In the genomic region with DNA sequence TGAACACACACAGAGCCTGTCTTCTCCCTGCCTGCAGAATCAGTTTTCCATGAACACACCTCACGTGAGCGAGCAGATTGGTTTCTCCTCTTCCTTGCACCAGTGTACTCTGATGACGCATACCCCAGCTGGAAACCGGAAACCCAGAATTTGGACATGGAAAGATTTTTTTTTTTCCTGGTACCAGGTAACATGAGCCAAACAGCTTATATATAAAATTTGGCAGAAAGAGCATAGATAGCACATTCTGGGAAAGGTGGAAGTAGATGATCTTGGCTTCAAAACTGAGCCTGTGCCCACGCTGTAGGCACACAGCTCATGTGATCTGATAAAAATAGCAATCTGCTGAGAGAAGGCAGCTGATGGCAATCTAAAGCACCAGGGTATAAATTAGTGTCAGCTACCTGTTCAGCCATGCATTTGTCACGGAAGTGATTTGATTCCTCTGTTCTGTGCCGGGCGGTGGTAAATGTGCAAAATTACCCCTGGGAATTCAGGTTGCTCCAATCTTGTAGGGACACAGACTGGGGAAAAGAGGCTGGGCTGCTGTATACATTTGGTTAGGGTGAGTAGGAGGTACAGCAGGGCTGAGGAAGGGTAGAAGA, we compare ENCODE assay signal across 13 mouse cellular contexts. TPM values are rescaled to one million over a fixed set of nuclear protein-coding genes. Genes with fewer than 3 reads are reported as not detected.
DNase-seq lines count a peak whose midpoint lies in the region; ATAC-seq and TF ChIP-seq lines count a peak whose summit lies in the region.
"Had no signal": no experiment of that assay in that cellular context is flagged by ENCODE, and none has a peak within 500 bp of the region (broad histone marks: within the 10 kb centered on the region; RNA-seq: fewer than 3 reads in every experiment).

No protein-coding gene starts in this region.

- no peak for ATAC-seq in limb, embryonic 15.5 days (ENCODE audit: insufficient number of reproducible peaks, low FRiP score, low TSS enrichment, low read depth)
- no peak for ATAC-seq in intestine, postnatal 0 days
- ATAC-seq in heart, embryonic 12.5 days (ENCODE audit: insufficient number of reproducible peaks, low FRiP score), result no peak

- H3K4me2 ChIP-seq in limb, embryonic 15.5 days, result no peak overlapping the region
- H3K4me2 ChIP-seq in intestine, postnatal 0 days (replicated peaks; ENCODE audit: low read depth), result no peak overlapping the region
- no peak overlapping the region for H3K4me2 ChIP-seq in heart, embryonic 12.5 days
- H3K4me2 ChIP-seq: lung, embryonic 14.5 days; neural tube, embryonic 15.5 days had no signal

- 0 out of 2 replicates have a peak overlapping the region, but pooled peaks have one; percentile 24 for H3K27ac ChIP-seq in limb, embryonic 15.5 days
- H3K27ac ChIP-seq in limb, embryonic 10.5 days, result no peak overlapping the region
- H3K27ac ChIP-seq in intestine, postnatal 0 days (ENCODE audit: low read depth, low read length), result no peak overlapping the region
- H3K27ac ChIP-seq in heart, embryonic 12.5 days (ENCODE audit: poor library complexity, severe bottlenecking), result no peak overlapping the region
- H3K27ac ChIP-seq: neural tube, embryonic 15.5 days had no signal

- no peaks in the 10 kb centered on the region for H3K36me3 ChIP-seq in limb, embryonic 15.5 days
- H3K36me3 ChIP-seq in limb, embryonic 10.5 days, result no peaks in the 10 kb centered on the region
- H3K36me3 ChIP-seq in intestine, postnatal 0 days (ENCODE audit: control insufficient read depth, insufficient read depth), result no peaks in the 10 kb centered on the region
- no peaks in the 10 kb centered on the region for H3K36me3 ChIP-seq in heart, embryonic 12.5 days
- H3K36me3 ChIP-seq: neural tube, embryonic 15.5 days had no signal

- H3K4me3 ChIP-seq in limb, embryonic 15.5 days, result no peak overlapping the region
- no peak overlapping the region for H3K4me3 ChIP-seq in limb, embryonic 10.5 days
- H3K4me3 ChIP-seq in intestine, postnatal 0 days (ENCODE audit: low read depth, low read length), result no peak overlapping the region
- no peak overlapping the region for H3K4me3 ChIP-seq in heart, embryonic 12.5 days
- H3K4me3 ChIP-seq: neural tube, embryonic 15.5 days had no signal

- no peaks in the 10 kb centered on the region for H3K27me3 ChIP-seq in limb, embryonic 15.5 days
- no peaks in the 10 kb centered on the region for H3K27me3 ChIP-seq in limb, embryonic 10.5 days (ENCODE audit: low read depth, poor library complexity, severe bottlenecking)
- H3K27me3 ChIP-seq in intestine, postnatal 0 days (replicated peaks; ENCODE audit: control insufficient read depth, insufficient read depth, low read length), result no peaks in the 10 kb centered on the region
- 0 out of 2 replicates have a peak, but pooled peaks cover 3% of the 10 kb centered on the region for H3K27me3 ChIP-seq in heart, embryonic 12.5 days (replicated peaks)
- H3K27me3 ChIP-seq: neural tube, embryonic 15.5 days had no signal

- WGBS in limb, embryonic 15.5 days, result 31% methylated on average over 8 of the region's 8 CpGs
- WGBS in limb, embryonic 10.5 days, result 88% methylated on average over 8 of the region's 8 CpGs
- WGBS in intestine, postnatal 0 days, result 79% methylated on average over 8 of the region's 8 CpGs
- WGBS in heart, embryonic 12.5 days, result 80% methylated on average over 8 of the region's 8 CpGs

- no peak for TF ChIP-seq CTCF in intestine, postnatal 0 days (IDR thresholded peaks at IDR 0.05; ENCODE audit: low read depth)

- no peak overlapping the region for H3K9ac ChIP-seq in limb, embryonic 15.5 days
- H3K9ac ChIP-seq in intestine, postnatal 0 days (ENCODE audit: low read depth, low read length), result no peak overlapping the region
- H3K9ac ChIP-seq in heart, embryonic 12.5 days, result no peak overlapping the region
- H3K9ac ChIP-seq: lung, embryonic 14.5 days; neural tube, embryonic 15.5 days had no signal

- intact Hi-C loops in left cerebral cortex, postnatal 25 days (cut with DNase I), result loop anchor here (10.0 kb wide), 1 partner anchor 92 kb away; no protein-coding TSS in a partner anchor

- no peak for DNase-seq in limb, embryonic 10.5 days (ENCODE audit: low spot score)
- peak; percentile 80 for DNase-seq in cerebellum, adult 9-10 months
- DNase-seq in frontal cortex, postnatal 25 days (ENCODE audit: low spot score in 2 of 2), result peak; percentile 17 to 21
- DNase-seq in left cerebral cortex, postnatal 25 days (ENCODE audit: low spot score in 2 of 2), result peak; percentile 56 to 86
- no peak for DNase-seq in kidney, adult 11 months
- DNase-seq: heart, adult 11 months; kidney, postnatal 14 days; lung, embryonic 14.5 days; thymus, adult 2 months had no signal

- H3K9me3 ChIP-seq in limb, embryonic 15.5 days, result no peaks in the 10 kb centered on the region
- H3K9me3 ChIP-seq in limb, embryonic 10.5 days (replicated peaks), result no peaks in the 10 kb centered on the region
- no peaks in the 10 kb centered on the region for H3K9me3 ChIP-seq in intestine, postnatal 0 days (ENCODE audit: control insufficient read depth)
- no peaks in the 10 kb centered on the region for H3K9me3 ChIP-seq in heart, embryonic 12.5 days (replicated peaks)
- H3K9me3 ChIP-seq: neural tube, embryonic 15.5 days had no signal

- 0 out of 2 replicates have a peak, but pooled peaks cover 3% of the 10 kb centered on the region for H3K4me1 ChIP-seq in limb, embryonic 15.5 days
- H3K4me1 ChIP-seq in limb, embryonic 10.5 days, result no peaks in the 10 kb centered on the region
- no peaks in the 10 kb centered on the region for H3K4me1 ChIP-seq in intestine, postnatal 0 days (replicated peaks; ENCODE audit: control insufficient read depth, insufficient read depth, low read length)
- H3K4me1 ChIP-seq in heart, embryonic 12.5 days (replicated peaks), result no peaks in the 10 kb centered on the region

RNA-seq across cellular contexts. Expression of a gene that starts 35.2 kb away (rescaled TPM):
- 1.2 and 1.4 TPM in 2 replicates for polyA plus RNA-seq in limb, embryonic 15.5 days (2015; fragmentation: Nextera tagmentation; extraction: Ambion mirVana)
- not detected in 2 replicates for polyA plus RNA-seq in limb, embryonic 10.5 days (2016; fragmentation: Nextera tagmentation; extraction: Ambion mirVana)
- under 1 TPM in 1 of 2 experiments, not detected in 1; 0.14 TPM for total RNA-seq in left cerebral cortex, postnatal 25 days (2021)
- polyA plus RNA-seq in intestine, postnatal 0 days (2015; fragmentation: Nextera tagmentation; extraction: Ambion mirVana), result 132 and 161 TPM in 2 replicates
- polyA plus RNA-seq in heart, embryonic 12.5 days (2016; fragmentation: Nextera tagmentation; extraction: Ambion mirVana), result not detected in 2 replicates
- polyA plus RNA-seq: neural tube, embryonic 15.5 days had no signal

Comparison
In these comparisons a context has a peak if more than half of its experiments do, and no peak if none do; other contexts are left out.
1. DNase-seq: peak in cerebellum, adult 9-10 months (single experiment), frontal cortex, postnatal 25 days (2 of 2) and left cerebral cortex, postnatal 25 days (2 of 2); none in limb, embryonic 10.5 days (single experiment) and kidney, adult 11 months (single experiment).
2. RNA of a gene that starts 35.2 kb away (polyA plus RNA-seq): 132 to 161 TPM in intestine, postnatal 0 days; 1.2 to 1.4 TPM in limb, embryonic 15.5 days, not detected in heart, embryonic 12.5 days and not detected in limb, embryonic 10.5 days; every median in the first group is over 10 times any median in the second.